Mouse (Mus musculus) MEL (cell line): ENCODE measurements around the gene Gnai2. TPM values are rescaled to one million over a fixed set of nuclear protein-coding genes. Genes with fewer than 3 reads are reported as not detected.

Experiments
- DNase-seq: peaks from one replicate; pipeline ENCODE4 v3.0.0; 2011; ENCODE audit warnings: low read depth, low spot score
- H3K27ac ChIP-seq: 2 replicates; pipeline ENCODE4 v1.5.1; 2012; ENCODE audit warnings: low read depth, mild to moderate bottlenecking, control low read depth, low read length, moderate library complexity; ENCODE audit not compliant: control insufficient read depth
- H3K27me3 ChIP-seq, 2 experiments: fragments of 150-350 bp in 1 of 2; sonication (generic) in 1 of 2; 2 replicates each; pipeline ENCODE4 v1.6.1; 2012; ENCODE audit warnings: low read length in 2 of 2, mild to moderate bottlenecking in 2 of 2, improper control_type of control experiment in 1 of 2, moderate library complexity in 1 of 2; ENCODE audit not compliant: insufficient read depth in 2 of 2, control insufficient read depth in 1 of 2
- H3K36me3 ChIP-seq, 2 experiments: 2 replicates each; pipeline ENCODE4 v1.6.1; 2012 to 2014; ENCODE audit warnings: low read length in 2 of 2, improper control_type of control experiment in 1 of 2, inconsistent platforms in 1 of 2, mild to moderate bottlenecking in 1 of 2; ENCODE audit not compliant: insufficient read depth in 2 of 2, control insufficient read depth in 1 of 2
- H3K4me1 ChIP-seq, 2 experiments: fragments of 150-350 bp in 1 of 2; sonication (generic) in 1 of 2; 2 replicates each; pipeline ENCODE4 v1.6.1; 2012; ENCODE audit warnings: low read length in 2 of 2, improper control_type of control experiment in 1 of 2, mild to moderate bottlenecking in 1 of 2; ENCODE audit not compliant: insufficient read depth in 2 of 2, control insufficient read depth in 1 of 2
- H3K4me3 ChIP-seq, 2 experiments: fragments of 150-350 bp in 1 of 2; sonication (generic) in 1 of 2; 2 replicates each; pipeline ENCODE4 v1.5.1; 2012; ENCODE audit warnings: low read depth in 2 of 2, low read length in 2 of 2, mild to moderate bottlenecking in 2 of 2, moderate library complexity in 2 of 2, control low read depth in 1 of 2, improper control_type of control experiment in 1 of 2; ENCODE audit not compliant: control insufficient read depth in 1 of 2, insufficient read depth in 1 of 2
- H3K79me2 ChIP-seq: 2 replicates; pipeline ENCODE4 v1.6.1; 2012; ENCODE audit warnings: mild to moderate bottlenecking, low read length, moderate library complexity; ENCODE audit not compliant: control insufficient read depth, poor library complexity, insufficient read depth
- H3K9ac ChIP-seq: 2 replicates; pipeline ENCODE4 v1.6.1; 2012; ENCODE audit warnings: low read depth, mild to moderate bottlenecking, control low read depth, low read length, moderate library complexity; ENCODE audit not compliant: control insufficient read depth, poor library complexity, severe bottlenecking
- H3K9me3 ChIP-seq: fragments of 150-350 bp; sonication (generic); replicated peaks from 2 replicates; pipeline ENCODE4 v1.6.1; 2012; ENCODE audit warnings: mild to moderate bottlenecking, low read length, improper control_type of control experiment, moderate library complexity; ENCODE audit not compliant: insufficient read depth
- CHD1 ChIP-seq: IDR thresholded peaks from 2 replicates; pipeline ENCODE4 v1.6.1; 2012; ENCODE audit warnings: low read depth, mild to moderate bottlenecking, inconsistent platforms, low read length, improper control_type of control experiment
- CTCF ChIP-seq, 3 experiments: IDR thresholded peaks in 2 of 3; conservative IDR thresholded peaks in 1 of 3; 2 replicates each; pipeline ENCODE4 v1.5.1; 2011 to 2012; ENCODE audit warnings: low read length in 3 of 3, low read depth in 2 of 3, mild to moderate bottlenecking in 2 of 3, improper control_type of control experiment in 1 of 3, inconsistent platforms in 1 of 3, mixed read lengths in 1 of 3, moderate library complexity in 1 of 3; ENCODE audit not compliant: control insufficient read depth in 1 of 3, insufficient read depth in 1 of 3, poor library complexity in 1 of 3, severe bottlenecking in 1 of 3
- E2F4 ChIP-seq: IDR thresholded peaks from 2 replicates; pipeline ENCODE4 v1.6.1; 2011; ENCODE audit warnings: low read depth, low read length, improper control_type of control experiment, borderline replicate concordance
- ETS1 ChIP-seq: IDR thresholded peaks from 2 replicates; pipeline ENCODE4 v1.6.1; 2012; ENCODE audit warnings: low read depth, mild to moderate bottlenecking, inconsistent platforms, low read length, improper control_type of control experiment, moderate library complexity
- GATA1 ChIP-seq: IDR thresholded peaks from 2 replicates; pipeline ENCODE4 v1.6.1; 2011; ENCODE audit warnings: low read depth, low read length, improper control_type of control experiment
- HCFC1 ChIP-seq: IDR thresholded peaks from 2 replicates; pipeline ENCODE4 v1.6.1; 2012; ENCODE audit warnings: low read depth, mild to moderate bottlenecking, inconsistent platforms, low read length, improper control_type of control experiment, moderate library complexity
- JUND ChIP-seq: IDR thresholded peaks from 2 replicates; pipeline ENCODE4 v1.6.1; 2011; ENCODE audit warnings: low read depth, mild to moderate bottlenecking, improper control_type of control experiment, low read length
- MAFK ChIP-seq: IDR thresholded peaks from 2 replicates; pipeline ENCODE4 v1.6.1; 2011; ENCODE audit warnings: low read depth, mild to moderate bottlenecking, low read length, improper control_type of control experiment, borderline replicate concordance
- MAX ChIP-seq: IDR thresholded peaks from 2 replicates; pipeline ENCODE4 v1.6.1; 2011; ENCODE audit warnings: low read length, improper control_type of control experiment
- MAZ ChIP-seq: IDR thresholded peaks from 2 replicates; pipeline ENCODE4 v1.6.1; 2012; ENCODE audit warnings: low read depth, mild to moderate bottlenecking, inconsistent platforms, low read length, improper control_type of control experiment
- MEF2A ChIP-seq: IDR thresholded peaks from 2 replicates; pipeline ENCODE4 v1.6.1; 2014; ENCODE audit warnings: low read depth, mild to moderate bottlenecking, inconsistent platforms, low read length, improper control_type of control experiment; ENCODE audit not compliant: poor library complexity, insufficient replicate concordance, severe bottlenecking; ENCODE audit errors: extremely low read depth
- MXI1 ChIP-seq: IDR thresholded peaks from 2 replicates; pipeline ENCODE4 v1.6.1; 2011; ENCODE audit warnings: mild to moderate bottlenecking, low read depth, low read length, improper control_type of control experiment
- RAD21 ChIP-seq: IDR thresholded peaks from 2 replicates; pipeline ENCODE4 v1.6.1; 2011; ENCODE audit warnings: mild to moderate bottlenecking, low read depth, low read length, improper control_type of control experiment
- SIN3A ChIP-seq: IDR thresholded peaks from 2 replicates; pipeline ENCODE4 v1.6.1; 2012; ENCODE audit warnings: low read length, improper control_type of control experiment, inconsistent platforms
- SMC3 ChIP-seq: IDR thresholded peaks from 2 replicates; pipeline ENCODE4 v1.6.1; 2011; ENCODE audit warnings: low read depth, low read length, improper control_type of control experiment
- TAL1 ChIP-seq: IDR thresholded peaks from 2 replicates; pipeline ENCODE4 v1.6.1; 2012; ENCODE audit warnings: mild to moderate bottlenecking, inconsistent platforms, low read length, moderate library complexity, mixed read lengths
- TCF12 ChIP-seq: IDR thresholded peaks from 2 replicates; pipeline ENCODE4 v1.6.1; 2014; ENCODE audit warnings: low read depth, mild to moderate bottlenecking, inconsistent platforms, low read length, improper control_type of control experiment, moderate library complexity
- UBTF ChIP-seq: IDR thresholded peaks from 2 replicates; pipeline ENCODE4 v1.6.1; 2012; ENCODE audit warnings: low read depth, mild to moderate bottlenecking, inconsistent platforms, low read length, improper control_type of control experiment, moderate library complexity, borderline replicate concordance; ENCODE audit not compliant: insufficient read depth
- USF1 ChIP-seq: IDR thresholded peaks from 2 replicates; pipeline ENCODE4 v1.6.1; 2014; ENCODE audit warnings: low read depth, mild to moderate bottlenecking, inconsistent platforms, low read length, improper control_type of control experiment, moderate library complexity
- USF2 ChIP-seq, 2 experiments: IDR thresholded peaks; 2 replicates each; pipeline ENCODE4 v1.6.1; 2011 to 2012; ENCODE audit warnings: improper control_type of control experiment in 2 of 2, low read length in 2 of 2, borderline replicate concordance in 1 of 2, inconsistent platforms in 1 of 2, low read depth in 1 of 2, mild to moderate bottlenecking in 1 of 2; ENCODE audit not compliant: insufficient read depth in 1 of 2
- ZC3H11A ChIP-seq: IDR thresholded peaks from 2 replicates; pipeline ENCODE4 v1.6.1; 2012; ENCODE audit warnings: low read depth, mild to moderate bottlenecking, inconsistent platforms, low read length, improper control_type of control experiment
- polyA plus RNA-seq, 2 experiments: library from polyadenylated mRNA; stranded (reverse) in 1 of 2; unstranded in 1 of 2; fragments of >175 nt in 1 of 2; fragments of >200 nt in 1 of 2; gene quantifications; 2 replicates each; pipeline versions ENCODE4 v1.2.1 to v1.2.4; 2012; ENCODE audit warnings: low replicate concordance in 2 of 2, low read depth in 1 of 2; ENCODE audit not compliant: insufficient read length in 2 of 2, insufficient read depth in 1 of 2, missing spikeins in 1 of 2
- total RNA-seq: library from RNA; depleted of rRNA; stranded (reverse); fragments of 300-350 nt; gene quantifications from 2 replicates; pipeline ENCODE4 v1.2.3, GENCODE M21; 2012

Gnai2 gene
- total and polyA plus RNA-seq, 3 experiments, result 129 to 335 (median 137) TPM

- TF ChIP-seq USF1 (no peak), E2F4 (no peak), SIN3A (peak; percentile 64; the same call in 1 of the 2 replicates), TAL1 (no peak), CTCF (IDR thresholded peaks at IDR 0.05 in 2 of 3, conservative IDR thresholded peaks at IDR 0.05 in 1 of 3; ENCODE audit: control insufficient read depth in 1 of 3, insufficient read depth in 1 of 3, low read depth in 2 of 3, low read length in 3 of 3, poor library complexity in 1 of 3, severe bottlenecking in 1 of 3) (peak; percentile 95 to 99 (median 97)), MAFK (no peak), MXI1 (peak; percentile 44), GATA1 (peak; percentile 83), ETS1 (0 out of 2 replicates have a peak, but pooled peaks have one; percentile 22), TCF12 (no peak), HCFC1 (peak; percentile 47; the same call in 1 of the 2 replicates), RAD21 (no peak; the same call in none of the 2 replicates), UBTF (no peak), MAX (0 out of 2 replicates have a peak, but pooled peaks have one; percentile 31), JUND (no peak)
- TF ChIP-seq, all 39 proteins: peak for 15
Observed at GRCm38 (mm10) chr9:107602068-107602648, 33.0 kb downstream of the Gnai2 start (continued).

- H3K4me1 ChIP-seq, result peaks cover 0 to 16% of the 10 kb centered on the region in 2 experiments; a peak in 2 of 4 replicates
Observed at GRCm38 (mm10) chr9:107601275-107601674, 33.9 kb downstream of the Gnai2 start.

More at GRCm38 (mm10) chr9:107601275-107601674, 33.9 kb downstream of the Gnai2 start:
- no peaks in the 10 kb centered on the region; the same call in 1 of the 2 replicates for H3K79me2 ChIP-seq
- no peaks in the 10 kb centered on the region for H3K9me3 ChIP-seq
- TF ChIP-seq MAZ, result no peak
- TF ChIP-seq CHD1, result no peak
- no peak for TF ChIP-seq JUND
- no peak for TF ChIP-seq USF2 (IDR thresholded peaks at IDR 0.05; ENCODE audit: borderline replicate concordance in 1 of 2, insufficient read depth in 1 of 2, low read depth in 1 of 2, low read length in 2 of 2)
- no peak for TF ChIP-seq ZC3H11A
- TF ChIP-seq SMC3, result no peak
- TF ChIP-seq USF1, result no peak
- TF ChIP-seq MEF2A, result no peak
- no peak overlapping the region for H3K27ac ChIP-seq
- H3K4me3 ChIP-seq, result no peak overlapping the region
- DNase-seq, result no peak
- peaks cover 0 to 6% of the 10 kb centered on the region in 2 experiments; a peak in 2 of 4 replicates for H3K36me3 ChIP-seq
- no peak overlapping the region for H3K9ac ChIP-seq
- no peaks in the 10 kb centered on the region for H3K27me3 ChIP-seq
